Mouse (Mus musculus) intestine, embryonic 16.5 days (tissue): Measurements from ENCODE around the gene Bid. TPM values are rescaled to one million over a fixed set of nuclear protein-coding genes. Genes with fewer than 3 reads are reported as not detected.

ENCODE experiments used
- ATAC-seq: fragments of 200-750 bp; cut with Nextera tagmentation; 2 replicates; pipeline ENCODE4 v1.8.0; 2017; ENCODE audit warnings: moderate TSS enrichment, moderate library complexity
- H3K27ac ChIP-seq: fragments of 300-500 bp; sonication (generic); 2 replicates; pipeline ENCODE4 v1.5.1; 2014; ENCODE audit warnings: mild to moderate bottlenecking, low read length
- H3K27me3 ChIP-seq: fragments of 300-500 bp; sonication (generic); replicated peaks from 2 replicates; pipeline ENCODE4 v1.6.1; 2014; ENCODE audit warnings: low read length, control low read depth, mixed read lengths; ENCODE audit not compliant: control insufficient read depth, insufficient read depth
- H3K36me3 ChIP-seq: fragments of 300-500 bp; sonication (generic); 2 replicates; pipeline ENCODE4 v1.6.1; 2014; ENCODE audit warnings: low read length, control low read depth; ENCODE audit not compliant: control insufficient read depth, insufficient read depth
- H3K4me1 ChIP-seq: fragments of 300-500 bp; sonication (generic); 2 replicates; pipeline ENCODE4 v1.6.1; 2014; ENCODE audit warnings: low read length, control low read depth, mixed read lengths; ENCODE audit not compliant: control insufficient read depth, insufficient read depth
- H3K4me2 ChIP-seq: fragments of 300-500 bp; sonication (generic); 2 replicates; pipeline ENCODE4 v1.6.1; 2014; ENCODE audit warnings: low read depth, low read length, control low read depth
- H3K4me3 ChIP-seq: fragments of 300-500 bp; sonication (generic); 2 replicates; pipeline ENCODE4 v1.5.1; 2014; ENCODE audit warnings: mild to moderate bottlenecking, low read length
- H3K9ac ChIP-seq: fragments of 300-500 bp; sonication (generic); 2 replicates; pipeline ENCODE4 v1.6.1; 2014; ENCODE audit warnings: low read depth, low read length
- H3K9me3 ChIP-seq: fragments of 300-500 bp; sonication (generic); 2 replicates; pipeline ENCODE4 v1.6.1; 2016; ENCODE audit warnings: low read length, control low read depth; ENCODE audit not compliant: control insufficient read depth
- WGBS: fragments of 180-500 bp; shearing (Covaris S2); extraction: QIAGEN DNeasy Blood & Tissue Kit; methylation state at CpG from one replicate; pipeline ENCODE4 v1.1.7; 2014; 5-methylcytosine and 5-hydroxymethylcytosine counted together
- polyA plus RNA-seq: library from polyadenylated mRNA; unstranded; fragments of >200 nt; fragmentation: Nextera tagmentation; extraction: Ambion mirVana; gene quantifications from 2 replicates; pipeline ENCODE4 v1.2.1, GENCODE M21; 2015

Gene Bid
- polyA plus RNA-seq, 1 experiment from 2014 or later: 23.7 TPM

- no peak overlapping the region for H3K27ac ChIP-seq
- H3K4me2 ChIP-seq: no peak overlapping the region
- WGBS: 93% methylated on average over 6 of the region's 6 CpGs
- H3K27me3 ChIP-seq: no peaks in the 10 kb centered on the region
- ATAC-seq: no peak
- H3K4me1 ChIP-seq: no peaks in the 10 kb centered on the region
- H3K36me3 ChIP-seq: no peaks in the 10 kb centered on the region
- H3K4me3 ChIP-seq: no peak overlapping the region
- H3K9ac ChIP-seq: no peak overlapping the region
- no peaks in the 10 kb centered on the region for H3K9me3 ChIP-seq
Measured at GRCm38 (mm10) chr6:120952475-120952874, 35.8 kb upstream of the Bid start.

DNA sequence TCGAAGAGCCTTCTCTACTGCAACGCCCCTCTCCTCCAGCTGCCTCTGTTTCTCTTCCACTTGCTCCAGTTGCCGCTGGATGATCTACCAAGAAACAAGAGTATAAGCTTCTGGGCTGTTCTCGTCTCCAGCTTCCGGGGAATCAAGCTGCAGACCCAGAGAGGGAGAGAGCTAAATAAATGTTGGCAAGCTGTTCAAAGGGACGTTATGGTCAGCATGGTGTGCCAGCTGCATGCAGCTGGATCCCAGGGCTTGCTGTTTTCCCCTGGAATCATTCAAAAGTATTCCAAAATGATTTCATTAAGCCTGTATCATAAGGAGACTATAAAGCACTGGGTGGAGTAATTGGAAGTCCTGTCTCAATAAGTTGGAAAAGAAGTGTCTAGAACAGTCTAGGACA, 34.7 kb upstream of the Bid start:
- H3K4me3 ChIP-seq: no peak overlapping the region
- 68% methylated on average over 6 of the region's 6 CpGs for WGBS
- H3K4me1 ChIP-seq: no peaks in the 10 kb centered on the region
- H3K27ac ChIP-seq: no peak overlapping the region
- no peak overlapping the region for H3K9ac ChIP-seq
- H3K27me3 ChIP-seq: no peaks in the 10 kb centered on the region
- ATAC-seq: no peak
- H3K9me3 ChIP-seq: no peaks in the 10 kb centered on the region
- no peak overlapping the region for H3K4me2 ChIP-seq
- no peaks in the 10 kb centered on the region for H3K36me3 ChIP-seq

GRCm38 (mm10) chr6:120945510-120945909, 28.9 kb upstream of the Bid start:
- H3K36me3 ChIP-seq: no peaks in the 10 kb centered on the region
- no peak overlapping the region for H3K27ac ChIP-seq
- no peak overlapping the region for H3K4me3 ChIP-seq
- 93% methylated on average over 9 of the region's 9 CpGs for WGBS
- H3K9me3 ChIP-seq: no peaks in the 10 kb centered on the region
- no peaks in the 10 kb centered on the region for H3K4me1 ChIP-seq
- no peak for ATAC-seq
- H3K9ac ChIP-seq: no peak overlapping the region
- H3K27me3 ChIP-seq: no peaks in the 10 kb centered on the region
- H3K4me2 ChIP-seq: no peak overlapping the region

DNA sequence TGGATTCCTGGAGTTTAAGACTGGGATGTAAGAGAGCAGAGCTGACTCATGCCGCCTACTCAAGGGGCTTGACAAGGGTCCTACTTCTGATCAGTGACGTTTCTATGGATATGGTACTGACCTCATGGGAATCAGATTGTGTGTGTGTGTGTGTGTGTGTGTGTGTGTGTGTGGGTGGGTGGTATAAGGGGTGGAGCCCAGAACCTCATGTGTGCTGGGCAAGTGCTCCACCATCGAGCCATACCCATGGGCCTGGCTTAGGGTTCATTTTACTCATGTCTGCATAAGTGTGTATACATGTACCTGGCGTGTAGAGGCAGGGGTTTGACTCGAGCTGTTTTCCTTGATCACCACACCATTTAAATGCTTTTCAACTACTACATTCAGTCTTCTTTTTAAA, 27.3 kb upstream of the Bid start:
- WGBS: 85% methylated on average over 5 of the region's 5 CpGs
- no peak for ATAC-seq
- H3K4me2 ChIP-seq: no peak overlapping the region
- no peaks in the 10 kb centered on the region for H3K27me3 ChIP-seq
- no peaks in the 10 kb centered on the region for H3K36me3 ChIP-seq
- H3K9ac ChIP-seq: no peak overlapping the region
- no peaks in the 10 kb centered on the region for H3K9me3 ChIP-seq
- H3K4me1 ChIP-seq: no peaks in the 10 kb centered on the region
- H3K4me3 ChIP-seq: no peak overlapping the region
- no peak overlapping the region for H3K27ac ChIP-seq

DNA sequence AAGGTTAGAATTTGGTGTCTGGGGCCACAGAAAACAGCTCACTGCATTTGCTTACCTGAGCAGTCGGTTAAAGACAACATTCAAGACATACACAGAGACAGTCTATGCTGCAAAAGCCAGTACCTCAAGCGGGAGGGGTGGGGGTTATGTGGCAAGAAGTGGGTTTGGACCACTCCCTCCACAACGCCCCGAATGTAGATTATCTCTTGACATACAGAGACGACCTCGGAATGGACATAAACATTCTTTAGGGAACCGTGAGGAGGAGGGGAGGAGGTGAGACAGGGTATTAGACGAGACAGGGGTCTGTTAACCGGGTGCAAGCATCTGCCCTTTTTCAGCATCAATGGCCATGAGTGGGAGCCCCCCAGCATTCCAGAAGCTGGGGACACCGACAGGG, 26.9 kb upstream of the Bid start:
- Histone ChIP-seq H3K4me1 (no peaks in the 10 kb centered on the region), H3K4me2 (no peak overlapping the region)

DNA sequence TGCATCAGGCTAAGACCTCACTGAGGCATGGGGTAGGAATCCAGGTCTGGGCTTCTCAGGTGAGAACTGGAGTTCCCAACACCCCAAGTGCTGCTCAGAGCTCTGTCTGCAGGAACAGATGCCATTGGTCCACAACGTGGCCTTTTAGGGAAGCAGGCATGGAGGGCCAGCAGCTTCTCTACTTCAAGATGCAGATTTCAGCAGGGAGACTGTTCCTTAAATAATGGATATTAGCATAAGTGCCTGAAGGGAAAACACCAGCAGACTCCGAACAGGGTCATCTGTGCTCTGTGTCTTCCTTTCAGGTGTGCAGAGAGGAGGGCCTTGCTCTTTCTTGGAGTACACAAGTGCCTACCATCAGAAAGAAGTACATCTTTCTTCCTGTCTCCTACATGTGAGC, 26.4 kb upstream of the Bid start:
- Histone ChIP-seq H3K27ac (no peak overlapping the region), H3K9ac (no peak overlapping the region), H3K4me1 (no peaks in the 10 kb centered on the region), H3K27me3 (no peaks in the 10 kb centered on the region), H3K4me3 (no peak overlapping the region), H3K9me3 (no peaks in the 10 kb centered on the region), H3K4me2 (no peak overlapping the region), H3K36me3 (no peaks in the 10 kb centered on the region)
- 80% methylated on average over 2 of the region's 2 CpGs for WGBS
- ATAC-seq: no peak

More for the DNA sequence above, 26.9 kb upstream of the Bid start:
- Histone ChIP-seq H3K9me3 (no peaks in the 10 kb centered on the region), H3K27me3 (no peaks in the 10 kb centered on the region), H3K4me3 (no peak overlapping the region), H3K9ac (no peak overlapping the region), H3K27ac (no peak overlapping the region), H3K36me3 (no peaks in the 10 kb centered on the region)
- 57% methylated on average over 10 of the region's 10 CpGs for WGBS
- ATAC-seq: no peak

DNA sequence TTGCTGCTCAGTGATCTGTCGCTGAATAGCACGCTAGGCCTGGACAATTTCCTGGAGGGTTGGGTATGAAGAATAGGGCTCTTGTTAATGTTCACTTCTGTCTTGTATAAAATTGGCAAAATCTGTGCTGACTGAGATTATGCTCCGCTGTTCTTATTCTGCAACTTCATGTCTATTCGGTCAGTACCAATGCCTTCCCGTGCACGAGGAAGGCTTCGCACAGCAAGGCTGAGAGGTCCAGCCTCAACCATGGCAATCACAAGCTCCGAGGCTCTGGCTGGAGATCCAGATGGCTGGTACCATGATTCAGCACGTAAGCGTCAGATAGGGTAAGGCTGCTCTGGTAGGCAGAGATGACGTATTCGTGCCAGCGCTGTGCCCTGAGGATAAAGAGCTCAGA, 24.9 kb upstream of the Bid start:
- WGBS: 91% methylated on average over 13 of the region's 13 CpGs
- Histone ChIP-seq H3K9me3 (no peaks in the 10 kb centered on the region), H3K27ac (no peak overlapping the region), H3K27me3 (no peaks in the 10 kb centered on the region), H3K4me3 (no peak overlapping the region), H3K36me3 (no peaks in the 10 kb centered on the region), H3K4me1 (no peaks in the 10 kb centered on the region), H3K9ac (no peak overlapping the region), H3K4me2 (no peak overlapping the region)
- no peak for ATAC-seq

GRCm38 (mm10) chr6:120941084-120941481, 24.4 kb upstream of the Bid start:
- H3K9me3 ChIP-seq: no peaks in the 10 kb centered on the region
- H3K4me3 ChIP-seq: no peak overlapping the region
- no peaks in the 10 kb centered on the region for H3K4me1 ChIP-seq
- no peak overlapping the region for H3K27ac ChIP-seq
- H3K27me3 ChIP-seq: no peaks in the 10 kb centered on the region
- no peak overlapping the region for H3K9ac ChIP-seq
- no peaks in the 10 kb centered on the region for H3K36me3 ChIP-seq
- 80% methylated on average over 7 of the region's 7 CpGs for WGBS
- no peak for ATAC-seq
- no peak overlapping the region for H3K4me2 ChIP-seq

DNA sequence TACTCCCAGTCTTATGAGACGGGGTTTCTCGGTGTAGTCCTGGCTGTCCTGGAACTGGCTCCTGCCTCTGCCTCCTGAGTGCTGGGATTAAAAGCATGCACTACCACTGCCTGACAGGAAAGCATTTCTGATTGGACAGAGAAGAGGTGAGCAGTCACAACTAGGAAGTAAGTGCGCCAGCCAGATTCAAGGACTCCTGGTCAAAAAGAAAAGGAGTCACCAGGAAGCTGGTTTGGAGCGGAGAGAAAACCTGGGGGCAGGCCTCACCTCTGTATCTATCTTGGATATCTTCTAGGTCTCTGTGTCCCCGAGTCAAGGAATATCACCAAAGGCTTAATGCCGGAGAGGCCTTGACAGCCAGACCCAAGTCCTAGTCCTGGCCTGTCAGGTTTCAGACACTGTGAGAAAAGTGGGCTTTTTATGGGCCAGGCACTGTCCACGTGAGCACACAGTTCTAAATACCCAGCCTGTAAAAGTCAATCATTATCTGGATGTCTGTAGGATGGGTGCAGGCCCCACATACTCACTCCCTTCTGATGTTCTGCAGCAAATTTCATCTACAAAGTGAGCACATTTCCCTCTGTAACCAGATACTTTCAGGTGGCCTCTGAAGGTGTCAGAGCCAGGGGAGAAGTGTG, 23.9 kb upstream of the Bid start:
- no peaks in the 10 kb centered on the region for H3K4me1 ChIP-seq
- WGBS: 82% methylated on average over 7 of the region's 7 CpGs
- no peaks in the 10 kb centered on the region for H3K27me3 ChIP-seq
- H3K9me3 ChIP-seq: no peaks in the 10 kb centered on the region
- no peak overlapping the region for H3K4me2 ChIP-seq
- H3K36me3 ChIP-seq: no peaks in the 10 kb centered on the region
- H3K27ac ChIP-seq: no peak overlapping the region
- 0 out of 2 replicates have a peak, but pooled peaks have one; percentile 16 for ATAC-seq
- no peak overlapping the region for H3K4me3 ChIP-seq
- H3K9ac ChIP-seq: no peak overlapping the region

- WGBS: 87% methylated on average over 3 of the region's 3 CpGs
- Histone ChIP-seq H3K27ac (no peak overlapping the region), H3K4me1 (no peaks in the 10 kb centered on the region), H3K4me2 (no peak overlapping the region), H3K36me3 (no peaks in the 10 kb centered on the region), H3K9me3 (no peaks in the 10 kb centered on the region), H3K9ac (no peak overlapping the region), H3K27me3 (no peaks in the 10 kb centered on the region), H3K4me3 (no peak overlapping the region)
- no peak for ATAC-seq
Measured at GRCm38 (mm10) chr6:120939783-120940182, 23.1 kb upstream of the Bid start.
